8 mouse cellular contexts compared by ENCODE assay signal in genomic region chr15:98804054-98804453, GRCm38 (mm10). TPM values are rescaled to one million over a fixed set of nuclear protein-coding genes. Genes with fewer than 3 reads are reported as not detected.
DNase-seq lines count a peak whose midpoint lies in the region; ATAC-seq and TF ChIP-seq lines count a peak whose summit lies in the region.

No protein-coding gene starts in this region.

- peaks cover 40% of the 10 kb centered on the region for H3K4me1 ChIP-seq in hindbrain, embryonic 16.5 days (ENCODE audit: control insufficient read depth, insufficient read depth, low read depth, low read length)

- intact Hi-C loops in gastrocnemius, adult 2 months (cut with DNase I) = loop anchor here (5.0 kb wide), 2 partner anchors 97 to 142 kb away; partner anchors contain the start of genes Ccdc65 and Ddx23

- peaks cover 71% of the 10 kb centered on the region for H3K27me3 ChIP-seq in hindbrain, embryonic 16.5 days (replicated peaks; ENCODE audit: control insufficient read depth, insufficient read depth, low read length)

- H3K4me3 ChIP-seq in gastrocnemius, adult 2 months = peak overlapping the region; percentile 51
- H3K4me3 ChIP-seq in hindbrain, embryonic 16.5 days (ENCODE audit: low read length) = peak overlapping the region; percentile 32

- H3K4me2 ChIP-seq in hindbrain, embryonic 16.5 days (ENCODE audit: low read length) = peak overlapping the region; percentile 58

- no peak overlapping the region for H3K27ac ChIP-seq in gastrocnemius, adult 2 months
- H3K27ac ChIP-seq in hindbrain, embryonic 16.5 days (ENCODE audit: low read depth, low read length) = no peak overlapping the region

- H3K9me3 ChIP-seq in hindbrain, embryonic 16.5 days (ENCODE audit: control insufficient read depth, low read length) = no peaks in the 10 kb centered on the region

- no peak for ATAC-seq in hindbrain, embryonic 16.5 days

- no peaks in the 10 kb centered on the region for H3K36me3 ChIP-seq in hindbrain, embryonic 16.5 days (ENCODE audit: control insufficient read depth, insufficient read depth, low read length)

- H3K9ac ChIP-seq in hindbrain, embryonic 16.5 days (ENCODE audit: low read depth, low read length) = peak overlapping the region; percentile 35; the same call in 1 of the 2 replicates

- WGBS in hindbrain, embryonic 16.5 days = under 1% methylated on average over 32 of the region's 32 CpGs

- peak; percentile 92 for TF ChIP-seq CTCF in gastrocnemius, adult 2 months (IDR thresholded peaks at IDR 0.05)

- DNase-seq in T-cell, adult 2 months (ENCODE audit: low spot score) = peak; percentile 70
- DNase-seq in cerebellum, postnatal 25 days = peak; percentile 94 to 95
- peak; percentile 84 for DNase-seq in gastrocnemius, adult 2 months
- peak; percentile 82 for DNase-seq in left cerebral cortex, adult 11 months (ENCODE audit: low spot score)
- peak; percentile 80 for DNase-seq in lung, postnatal 25 days (ENCODE audit: low spot score)
- DNase-seq in retina, embryonic 14.5 days (ENCODE audit: low spot score) = peak; percentile 92
- DNase-seq in urinary bladder, adult 2 months (ENCODE audit: low spot score) = peak; percentile 59

RNA-seq across cellular contexts. Expression of gene Ddn, which starts 5.2 kb away (rescaled TPM):
- under 1 TPM; 0.33 to 0.78 TPM for total RNA-seq in gastrocnemius, adult 2 months (2021)
- 0.30 and 0.31 TPM in 2 replicates for polyA plus RNA-seq in hindbrain, embryonic 16.5 days (2015; fragmentation: Nextera tagmentation; extraction: Ambion mirVana)
- 0.04 and 0.08 TPM in 2 replicates for polyA plus RNA-seq in urinary bladder, adult 2 months (2012; rRNA removed)

RNA-seq across cellular contexts. Expression of gene Wnt1, which starts 14.4 kb away (rescaled TPM):
- under 1 TPM in 1 of 2 experiments, not detected in 1; 0.08 TPM for total RNA-seq in gastrocnemius, adult 2 months (2021)
- 1.2 and 2.3 TPM in 2 replicates for polyA plus RNA-seq in hindbrain, embryonic 16.5 days (2015; fragmentation: Nextera tagmentation; extraction: Ambion mirVana)
- 0.04 and 0.09 TPM in 2 replicates for polyA plus RNA-seq in urinary bladder, adult 2 months (2012; rRNA removed)

RNA-seq across cellular contexts. Expression of gene Wnt10b, which starts 26.1 kb away (rescaled TPM):
- total RNA-seq in gastrocnemius, adult 2 months (2021) = 1 to 10 TPM in 1 of 2 experiments, under 1 TPM in 1; 0.97 to 1.4 TPM
- 0.06 TPM in 1 of 2 replicates, not detected in the other for polyA plus RNA-seq in hindbrain, embryonic 16.5 days (2015; fragmentation: Nextera tagmentation; extraction: Ambion mirVana)
- polyA plus RNA-seq in urinary bladder, adult 2 months (2012; rRNA removed) = 4.0 and 6.8 TPM in 2 replicates

RNA-seq across cellular contexts. Expression of gene Prkag1, which starts 27.3 kb away (rescaled TPM):
- 10 to 100 TPM; 49.0 to 59.5 TPM for total RNA-seq in gastrocnemius, adult 2 months (2021)
- 72.5 and 74.4 TPM in 2 replicates for polyA plus RNA-seq in hindbrain, embryonic 16.5 days (2015; fragmentation: Nextera tagmentation; extraction: Ambion mirVana)
- 83.1 and 89.5 TPM in 2 replicates for polyA plus RNA-seq in urinary bladder, adult 2 months (2012; rRNA removed)

RNA-seq across cellular contexts. Expression of gene Arf3, which starts 41.0 kb away (rescaled TPM):
- total RNA-seq in gastrocnemius, adult 2 months (2021) = 1 to 10 TPM; 8.1 to 9.4 TPM
- polyA plus RNA-seq in hindbrain, embryonic 16.5 days (2015; fragmentation: Nextera tagmentation; extraction: Ambion mirVana) = 107 TPM in 2 replicates
- polyA plus RNA-seq in urinary bladder, adult 2 months (2012; rRNA removed) = 74.0 and 79.1 TPM in 2 replicates
